ENCODE assay signal across 30 mouse cellular contexts in genomic region chr6:8673013-8673412, GRCm38 (mm10).
"Had no signal": no experiment of that assay in that cellular context is flagged by ENCODE, and none has a peak within 500 bp of the region (broad histone marks: within the 10 kb centered on the region; RNA-seq: fewer than 3 reads in every experiment).

No protein-coding gene starts in this region.

- H3K4me1 ChIP-seq: heart, embryonic 12.5 days; heart, embryonic 13.5 days; heart, embryonic 15.5 days; hindbrain, embryonic 10.5 days; hindbrain, embryonic 12.5 days; hindbrain, embryonic 15.5 days; intestine, embryonic 15.5 days; kidney, embryonic 15.5 days had no signal

- H3K4me3 ChIP-seq: heart, embryonic 12.5 days; heart, embryonic 13.5 days; heart, embryonic 15.5 days; hindbrain, embryonic 10.5 days; hindbrain, embryonic 12.5 days; hindbrain, embryonic 13.5 days; hindbrain, embryonic 15.5 days; intestine, embryonic 15.5 days; kidney, embryonic 15.5 days; layer of hippocampus, adult 2 months; left cerebral cortex, adult 2 months had no signal

- H3K27ac ChIP-seq: heart, embryonic 13.5 days; heart, embryonic 15.5 days; hindbrain, embryonic 10.5 days; hindbrain, embryonic 12.5 days; hindbrain, embryonic 13.5 days; hindbrain, embryonic 14.5 days; hindbrain, embryonic 15.5 days; hindbrain, postnatal 0 days; intestine, embryonic 15.5 days; kidney, embryonic 15.5 days; kidney, postnatal 0 days; layer of hippocampus, adult 2 months; left cerebral cortex, adult 2 months had no signal

- H3K27me3 ChIP-seq: heart, embryonic 12.5 days; heart, embryonic 13.5 days; heart, embryonic 15.5 days; hindbrain, embryonic 12.5 days; hindbrain, embryonic 13.5 days; hindbrain, embryonic 15.5 days; intestine, embryonic 15.5 days; kidney, embryonic 15.5 days had no signal

- DNase-seq: heart, postnatal 10 days; heart, postnatal 14 days; heart, postnatal 36 days; heart, postnatal 4 days; kidney, adult 18-20 months; kidney, adult 2 months; kidney, adult 8-10 months; kidney, adult 9 months; kidney, postnatal 10 days; kidney, postnatal 14 days; kidney, postnatal 25 days; kidney, postnatal 36 days; kidney, postnatal 4 days; layer of hippocampus, adult 9-11 months; layer of hippocampus, postnatal 36 days had no signal

- H3K36me3 ChIP-seq: heart, embryonic 15.5 days; hindbrain, embryonic 10.5 days; hindbrain, embryonic 12.5 days; intestine, embryonic 15.5 days; kidney, embryonic 15.5 days had no signal

- H3K9ac ChIP-seq: heart, embryonic 12.5 days; heart, embryonic 13.5 days; heart, embryonic 15.5 days; hindbrain, embryonic 12.5 days; hindbrain, embryonic 13.5 days; hindbrain, embryonic 14.5 days; hindbrain, embryonic 15.5 days; intestine, embryonic 15.5 days; kidney, embryonic 15.5 days had no signal

- H3K9me3 ChIP-seq: heart, embryonic 12.5 days; heart, embryonic 13.5 days; heart, embryonic 15.5 days; hindbrain, embryonic 10.5 days; hindbrain, embryonic 12.5 days; hindbrain, embryonic 13.5 days; hindbrain, embryonic 15.5 days; intestine, embryonic 15.5 days; kidney, embryonic 15.5 days had no signal

- H3K4me2 ChIP-seq: heart, embryonic 11.5 days; heart, embryonic 12.5 days; heart, embryonic 13.5 days; heart, embryonic 15.5 days; hindbrain, embryonic 12.5 days; hindbrain, embryonic 13.5 days; hindbrain, embryonic 14.5 days; hindbrain, embryonic 15.5 days; intestine, embryonic 15.5 days; kidney, embryonic 15.5 days had no signal
